Mouse (Mus musculus) intestine, embryonic 16.5 days (tissue): ENCODE results near the gene Cntnap1. TPM values are rescaled to one million over a fixed set of nuclear protein-coding genes. Genes with fewer than 3 reads are reported as not detected.

Experiments
- ATAC-seq: fragments of 200-750 bp; cut with Nextera tagmentation; 2 replicates; pipeline ENCODE4 v1.8.0; 2017; ENCODE audit warnings: moderate TSS enrichment, moderate library complexity
- H3K27ac ChIP-seq: fragments of 300-500 bp; sonication (generic); 2 replicates; pipeline ENCODE4 v1.5.1; 2014; ENCODE audit warnings: mild to moderate bottlenecking, low read length
- H3K27me3 ChIP-seq: fragments of 300-500 bp; sonication (generic); replicated peaks from 2 replicates; pipeline ENCODE4 v1.6.1; 2014; ENCODE audit warnings: low read length, control low read depth, mixed read lengths; ENCODE audit not compliant: control insufficient read depth, insufficient read depth
- H3K36me3 ChIP-seq: fragments of 300-500 bp; sonication (generic); 2 replicates; pipeline ENCODE4 v1.6.1; 2014; ENCODE audit warnings: low read length, control low read depth; ENCODE audit not compliant: control insufficient read depth, insufficient read depth
- H3K4me1 ChIP-seq: fragments of 300-500 bp; sonication (generic); 2 replicates; pipeline ENCODE4 v1.6.1; 2014; ENCODE audit warnings: low read length, control low read depth, mixed read lengths; ENCODE audit not compliant: control insufficient read depth, insufficient read depth
- H3K4me2 ChIP-seq: fragments of 300-500 bp; sonication (generic); 2 replicates; pipeline ENCODE4 v1.6.1; 2014; ENCODE audit warnings: low read depth, low read length, control low read depth
- H3K4me3 ChIP-seq: fragments of 300-500 bp; sonication (generic); 2 replicates; pipeline ENCODE4 v1.5.1; 2014; ENCODE audit warnings: mild to moderate bottlenecking, low read length
- H3K9ac ChIP-seq: fragments of 300-500 bp; sonication (generic); 2 replicates; pipeline ENCODE4 v1.6.1; 2014; ENCODE audit warnings: low read depth, low read length
- H3K9me3 ChIP-seq: fragments of 300-500 bp; sonication (generic); 2 replicates; pipeline ENCODE4 v1.6.1; 2016; ENCODE audit warnings: low read length, control low read depth; ENCODE audit not compliant: control insufficient read depth
- WGBS: fragments of 180-500 bp; shearing (Covaris S2); extraction: QIAGEN DNeasy Blood & Tissue Kit; methylation state at CpG from one replicate; pipeline ENCODE4 v1.1.7; 2014; 5-methylcytosine and 5-hydroxymethylcytosine counted together
- polyA plus RNA-seq: library from polyadenylated mRNA; unstranded; fragments of >200 nt; fragmentation: Nextera tagmentation; extraction: Ambion mirVana; gene quantifications from 2 replicates; pipeline ENCODE4 v1.2.1, GENCODE M21; 2015

The Cntnap1 gene
- polyA plus RNA-seq, 1 experiment from 2014 or later: 0.87 TPM

DNA sequence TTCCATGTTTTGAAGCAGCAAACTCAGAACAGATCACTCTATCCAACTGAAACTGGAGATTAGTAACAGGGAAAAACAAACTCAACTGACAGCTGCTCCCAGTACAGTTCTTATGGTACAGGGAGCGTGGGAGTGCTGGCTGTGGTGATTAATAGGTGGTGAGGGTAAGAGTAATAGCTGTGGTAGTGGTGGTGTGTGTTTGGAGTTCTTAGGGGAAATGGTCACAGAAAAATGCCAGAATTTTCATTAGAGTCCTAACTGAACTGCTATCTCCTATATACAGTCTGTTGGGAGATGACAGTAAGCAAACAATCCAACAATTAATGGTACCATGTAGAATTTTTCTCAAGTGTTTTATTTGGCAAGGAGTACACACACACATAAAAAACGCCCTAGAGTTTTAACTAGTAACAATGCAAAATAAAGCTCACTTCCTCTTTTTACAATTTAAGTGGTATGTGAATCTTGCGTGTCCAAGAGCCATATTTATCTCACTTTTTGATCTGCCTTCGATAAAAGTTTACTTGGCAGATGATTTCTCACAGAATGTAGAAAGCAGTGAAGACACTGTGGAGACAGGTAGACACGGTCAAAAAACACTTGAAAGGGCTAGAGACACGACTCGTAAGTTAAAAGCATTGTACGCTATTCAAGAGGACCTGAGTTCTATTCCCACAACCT lies 51.1 kb downstream of the Cntnap1 start:
- Histone ChIP-seq H3K27me3 (no peaks in the 10 kb centered on the region), H3K4me1 (peaks cover 15% of the 10 kb centered on the region), H3K27ac (peak overlapping the region; percentile 80), H3K4me3 (no peak overlapping the region), H3K4me2 (no peak overlapping the region), H3K36me3 (peaks cover 3% of the 10 kb centered on the region; the same call in 1 of the 2 replicates), H3K9ac (no peak overlapping the region), H3K9me3 (no peaks in the 10 kb centered on the region)
- whole genome bisulfite sequencing: 76% methylated on average over 8 of the region's 8 CpGs
- no peak for ATAC-seq

DNA sequence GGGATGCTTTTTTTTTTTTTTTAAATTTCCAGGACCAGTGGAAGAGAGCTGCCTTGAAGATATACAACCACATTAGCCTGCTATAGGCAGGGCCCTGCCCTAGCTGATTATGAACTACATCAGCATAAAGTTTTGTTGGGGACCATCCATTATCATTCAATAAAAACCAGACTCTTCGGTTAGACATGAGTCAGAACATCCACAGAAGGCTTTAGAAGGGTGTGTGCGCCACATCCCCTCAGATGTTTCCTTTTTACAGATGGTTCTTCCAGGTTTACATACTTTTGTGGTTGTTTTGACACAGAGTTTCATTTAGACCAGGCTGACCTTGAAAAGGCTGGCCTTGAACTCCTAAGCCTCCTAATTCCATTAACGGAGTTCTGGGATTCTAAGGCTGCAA lies 54.0 kb downstream of the Cntnap1 start:
- no peaks in the 10 kb centered on the region for H3K27me3 ChIP-seq
- no peak overlapping the region for H3K4me3 ChIP-seq
- H3K4me2 ChIP-seq: no peak overlapping the region
- no peak overlapping the region for H3K27ac ChIP-seq
- H3K9ac ChIP-seq: no peak overlapping the region
- peaks cover 17% of the 10 kb centered on the region for H3K4me1 ChIP-seq
- 79% methylated on average over 3 of the region's 3 CpGs for WGBS
- H3K9me3 ChIP-seq: no peaks in the 10 kb centered on the region
- ATAC-seq: no peak
- no peaks in the 10 kb centered on the region for H3K36me3 ChIP-seq

GRCm38 (mm10) chr11:101225331-101226064 lies 55.2 kb downstream of the Cntnap1 start:
- H3K27ac ChIP-seq: peak overlapping the region; percentile 62
- H3K27me3 ChIP-seq: no peaks in the 10 kb centered on the region
- ATAC-seq: no peak
- H3K9ac ChIP-seq: peak overlapping the region; percentile 88
- no peaks in the 10 kb centered on the region for H3K36me3 ChIP-seq
- H3K4me2 ChIP-seq: peak overlapping the region; percentile 66
- H3K4me3 ChIP-seq: peak overlapping the region; percentile 76
- peaks cover 28% of the 10 kb centered on the region for H3K4me1 ChIP-seq
- WGBS: 18% methylated on average over 25 of the region's 25 CpGs
- H3K9me3 ChIP-seq: no peaks in the 10 kb centered on the region

DNA sequence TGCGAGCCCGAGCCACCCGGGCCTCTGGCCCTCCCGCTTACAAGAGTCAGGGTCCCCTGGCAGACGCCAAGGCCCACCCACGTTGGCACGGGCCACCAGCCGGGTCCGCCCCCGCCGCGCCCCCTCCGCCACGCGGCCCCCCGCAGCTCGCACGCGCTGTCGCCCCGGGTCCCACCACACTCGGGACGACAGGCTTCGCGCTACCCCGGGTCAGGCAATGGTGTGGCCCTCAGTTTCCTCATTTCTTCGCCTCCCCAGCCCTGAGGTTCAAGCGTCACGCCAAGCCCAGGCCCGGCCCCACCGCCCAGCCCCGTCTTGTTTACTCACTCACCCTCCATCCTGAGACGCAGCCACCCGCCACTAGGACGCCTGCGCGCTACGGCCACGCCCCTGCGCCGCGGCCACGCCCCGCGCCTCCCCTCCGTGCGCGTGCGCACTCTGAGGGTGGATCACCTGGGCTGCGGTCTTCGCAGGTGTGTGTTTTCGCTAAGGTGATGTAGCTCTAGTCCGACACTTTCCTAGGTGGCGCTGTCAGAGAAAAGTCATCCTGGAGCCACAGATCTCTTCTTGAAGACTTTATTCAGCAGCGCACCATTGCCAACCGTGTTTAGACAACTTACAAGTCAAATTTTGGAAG lies 55.9 kb downstream of the Cntnap1 start, which contains the start of gene Ezh1:
Gene Ezh1 (minus strand): TSS at position 399 of the 637 bp plus-strand sequence.
- Histone ChIP-seq H3K27me3 (no peaks in the 10 kb centered on the region), H3K4me2 (peak within 1 kb of the TSS; percentile 66), H3K9me3 (no peaks in the 10 kb centered on the region), H3K4me1 (peaks cover 30% of the 10 kb centered on the region), H3K36me3 (no peaks in the 10 kb centered on the region), H3K4me3 (peak within 1 kb of the TSS; percentile 76), H3K9ac (peak within 1 kb of the TSS; percentile 88), H3K27ac (peak within 1 kb of the TSS; percentile 62)
- peak; percentile 94 for ATAC-seq
- 1% methylated on average over 56 of the region's 56 CpGs for WGBS

GRCm38 (mm10) chr11:101229361-101229900 lies 59.1 kb downstream of the Cntnap1 start:
- H3K27ac ChIP-seq: peak overlapping the region; percentile 93
- H3K9me3 ChIP-seq: no peaks in the 10 kb centered on the region
- no peak for ATAC-seq
- no peaks in the 10 kb centered on the region for H3K27me3 ChIP-seq
- no peak overlapping the region for H3K4me2 ChIP-seq
- H3K4me1 ChIP-seq: peaks cover 37% of the 10 kb centered on the region
- 41% methylated on average over 8 of the region's 8 CpGs for WGBS
- H3K4me3 ChIP-seq: no peak overlapping the region
- H3K36me3 ChIP-seq: no peaks in the 10 kb centered on the region
- no peak overlapping the region for H3K9ac ChIP-seq

GRCm38 (mm10) chr11:101230061-101230511 lies 59.8 kb downstream of the Cntnap1 start:
- Histone ChIP-seq H3K4me2 (peak overlapping the region; percentile 51; the same call in 1 of the 2 replicates), H3K36me3 (no peaks in the 10 kb centered on the region), H3K4me1 (peaks cover 33% of the 10 kb centered on the region), H3K9ac (no peak overlapping the region), H3K9me3 (no peaks in the 10 kb centered on the region), H3K4me3 (no peak overlapping the region), H3K27ac (peak overlapping the region; percentile 93), H3K27me3 (no peaks in the 10 kb centered on the region)
- no peak for ATAC-seq
- 47% methylated on average over 2 of the region's 2 CpGs for WGBS

DNA sequence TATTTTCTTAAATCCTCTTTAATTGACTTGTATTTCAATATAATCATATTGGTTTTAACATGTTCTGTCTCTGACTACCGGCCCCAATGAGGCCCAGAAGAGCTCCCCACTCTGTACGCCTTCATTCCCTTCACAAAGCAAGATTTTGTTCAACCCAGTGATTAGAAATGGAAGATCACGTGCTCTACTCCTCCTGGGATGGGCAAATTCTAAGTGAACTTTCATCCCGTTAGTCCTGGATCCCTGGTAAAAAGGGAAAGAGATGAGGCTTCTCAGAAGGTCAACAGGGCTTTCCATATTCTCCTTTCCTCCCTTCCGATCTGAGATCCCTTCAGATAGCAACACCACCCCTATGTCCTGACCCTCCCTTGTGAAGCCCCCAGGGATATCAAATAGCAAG lies 60.2 kb downstream of the Cntnap1 start:
- H3K9me3 ChIP-seq: no peaks in the 10 kb centered on the region
- H3K4me3 ChIP-seq: peak overlapping the region; percentile 28
- ATAC-seq: no peak
- peak overlapping the region; percentile 51 for H3K4me2 ChIP-seq
- H3K9ac ChIP-seq: peak overlapping the region; percentile 53; the same call in 1 of the 2 replicates
- H3K27ac ChIP-seq: peak overlapping the region; percentile 93
- H3K36me3 ChIP-seq: no peaks in the 10 kb centered on the region
- no peaks in the 10 kb centered on the region for H3K27me3 ChIP-seq
- WGBS: 28% methylated on average over 5 of the region's 5 CpGs
- H3K4me1 ChIP-seq: peaks cover 29% of the 10 kb centered on the region

DNA sequence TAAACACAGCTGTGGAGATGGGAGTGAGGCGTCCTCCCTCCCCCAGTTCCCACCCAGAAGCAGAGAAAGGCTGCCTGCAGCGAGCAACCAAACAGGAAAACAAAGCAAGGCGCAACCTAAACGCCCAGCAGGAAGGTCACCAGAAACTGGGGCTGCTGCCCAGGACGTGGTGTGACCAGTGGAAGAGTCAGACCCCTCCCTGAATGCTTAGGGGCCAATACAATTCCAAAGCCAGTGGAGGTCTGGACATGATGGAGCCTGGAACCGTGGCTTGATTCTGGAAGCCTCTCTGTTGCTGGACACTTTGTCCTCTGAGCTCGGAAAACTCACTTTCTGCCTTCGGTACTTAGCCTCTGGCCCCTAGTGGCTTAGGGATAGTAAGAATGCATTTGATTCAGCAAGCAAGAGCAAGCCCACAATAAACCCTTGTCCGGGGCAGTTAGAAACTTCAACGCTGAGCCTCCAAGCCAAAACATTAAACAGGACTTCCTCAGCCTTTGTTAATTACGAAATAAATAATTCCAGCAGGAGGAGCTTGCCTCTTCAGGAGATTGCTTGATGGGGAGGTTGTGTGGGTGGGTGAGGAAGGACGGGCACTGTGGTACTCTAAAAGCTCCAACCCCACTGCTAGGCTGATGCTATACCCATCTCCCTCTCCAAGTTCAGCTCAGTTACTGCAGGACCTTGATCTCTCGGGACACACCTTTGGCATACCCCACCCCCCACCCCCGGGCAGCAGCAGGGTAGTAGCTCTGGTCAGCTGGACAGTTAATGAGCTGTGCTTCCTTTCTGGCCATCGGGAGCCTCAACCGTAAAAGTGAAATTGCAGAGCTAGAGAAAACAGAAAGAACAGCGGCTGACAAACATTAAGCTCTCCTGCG lies 60.9 kb downstream of the Cntnap1 start:
- Histone ChIP-seq H3K4me1 (peaks cover 29% of the 10 kb centered on the region), H3K36me3 (no peaks in the 10 kb centered on the region), H3K4me3 (peak overlapping the region; percentile 28), H3K9ac (peak overlapping the region; percentile 53), H3K4me2 (peak overlapping the region; percentile 51), H3K9me3 (no peaks in the 10 kb centered on the region), H3K27ac (peak overlapping the region; percentile 93), H3K27me3 (no peaks in the 10 kb centered on the region)
- 8% methylated on average over 18 of the region's 18 CpGs for WGBS
- peak; percentile 37 for ATAC-seq
